In the genomic region with DNA sequence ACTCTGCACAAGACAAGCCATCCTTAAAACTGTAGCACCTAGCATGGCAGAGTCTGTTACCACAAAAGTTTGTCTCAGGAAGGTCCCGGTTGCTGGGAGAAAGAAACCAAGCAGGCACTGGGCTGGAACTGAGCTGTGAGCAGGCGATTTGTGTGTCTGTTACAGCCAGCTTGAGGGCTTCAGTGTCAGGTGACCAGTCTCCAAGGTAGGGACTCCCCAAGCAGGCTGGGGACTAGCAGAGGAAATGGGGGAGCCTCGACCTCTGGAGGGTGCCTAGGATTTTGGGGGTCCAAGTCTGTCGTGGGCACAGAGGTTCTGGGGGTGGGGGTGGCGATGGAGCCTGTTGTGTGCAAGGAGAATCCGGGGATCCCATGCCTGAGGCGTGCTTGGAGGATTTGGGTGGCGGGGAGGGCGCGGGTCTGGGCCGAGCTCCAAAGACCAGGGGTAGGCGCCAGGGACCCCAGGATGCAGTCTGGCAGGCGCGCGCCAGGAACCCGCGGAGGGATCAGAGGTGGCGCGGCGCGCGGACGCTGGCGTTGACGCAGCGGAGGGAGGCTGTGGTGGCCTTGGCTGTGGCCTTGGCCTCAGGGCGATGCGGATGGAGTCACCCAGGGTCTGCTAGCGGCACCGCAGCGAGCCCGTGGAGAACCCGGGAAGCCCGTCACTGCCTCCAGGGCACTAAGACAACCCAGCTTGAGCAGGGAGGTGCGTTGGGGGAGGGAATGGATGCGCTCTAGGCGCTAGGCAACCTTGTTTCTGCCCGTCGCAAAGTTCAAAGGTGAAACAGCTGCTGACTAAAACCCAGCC, we compare ENCODE assay signal across 8 mouse cellular contexts. TPM values are rescaled to one million over a fixed set of nuclear protein-coding genes. Genes with fewer than 3 reads are reported as not detected.
A peak's percentile ranks its signal among the peaks of the same experiment; 100 is the strongest.
DNase-seq lines count a peak whose midpoint lies in the region; ATAC-seq and TF ChIP-seq lines count a peak whose summit lies in the region.

TSS of gene Hrasls (plus strand) at position 91 of the 807 bp plus-strand sequence.

- DNase-seq in lung, embryonic 14.5 days = peak; percentile 64
- DNase-seq in lung, adult 18-20 months = no peak
- peak; percentile 9 for DNase-seq in heart, adult 8-10 months (ENCODE audit: low spot score)
- peak; percentile 67 for DNase-seq in kidney, adult 2 months

- no peak within 1 kb of the TSS for H3K27ac ChIP-seq in lung, embryonic 14.5 days (ENCODE audit: low read depth)
- H3K27ac ChIP-seq in embryonic facial prominence, embryonic 12.5 days = no peak within 1 kb of the TSS
- no peak within 1 kb of the TSS for H3K27ac ChIP-seq in kidney, adult 2 months (ENCODE audit: insufficient read depth, low read depth, low read length)
- H3K27ac ChIP-seq in limb, embryonic 12.5 days = no peak within 1 kb of the TSS
- no peak within 1 kb of the TSS for H3K27ac ChIP-seq in neural tube, embryonic 13.5 days (replicated peaks)

- no peaks in the 10 kb centered on the region for H3K9me3 ChIP-seq in lung, embryonic 14.5 days (ENCODE audit: low read depth, low read length)
- H3K9me3 ChIP-seq in embryonic facial prominence, embryonic 12.5 days = no peaks in the 10 kb centered on the region
- no peaks in the 10 kb centered on the region for H3K9me3 ChIP-seq in limb, embryonic 12.5 days
- H3K9me3 ChIP-seq in neural tube, embryonic 13.5 days = no peaks in the 10 kb centered on the region

- no peak for TF ChIP-seq POLR2A in kidney, adult 2 months (IDR thresholded peaks at IDR 0.05; ENCODE audit: low read depth, low read length)

- peak within 1 kb of the TSS; percentile 39 for H3K4me3 ChIP-seq in lung, embryonic 14.5 days (ENCODE audit: low read depth, low read length)
- peak within 1 kb of the TSS; percentile 49 for H3K4me3 ChIP-seq in embryonic facial prominence, embryonic 12.5 days
- peak within 1 kb of the TSS; percentile 19; the same call in 1 of the 2 replicates for H3K4me3 ChIP-seq in kidney, adult 2 months (ENCODE audit: insufficient read depth, low read depth, low read length)
- peak within 1 kb of the TSS; percentile 47 for H3K4me3 ChIP-seq in limb, embryonic 12.5 days (replicated peaks)
- peak within 1 kb of the TSS; percentile 46 for H3K4me3 ChIP-seq in neural tube, embryonic 13.5 days

- WGBS in lung, embryonic 14.5 days = 1% methylated on average over 39 of the region's 39 CpGs
- WGBS in embryonic facial prominence, embryonic 12.5 days = 2% methylated on average over 39 of the region's 39 CpGs
- 2% methylated on average over 39 of the region's 39 CpGs for WGBS in kidney, adult 2 months
- WGBS in limb, embryonic 12.5 days = 1% methylated on average over 39 of the region's 39 CpGs
- 2% methylated on average over 39 of the region's 39 CpGs for WGBS in neural tube, embryonic 13.5 days

- H3K9ac ChIP-seq in lung, embryonic 14.5 days = peak within 1 kb of the TSS; percentile 38; the same call in 1 of the 2 replicates
- peak within 1 kb of the TSS; percentile 62 for H3K9ac ChIP-seq in embryonic facial prominence, embryonic 12.5 days
- H3K9ac ChIP-seq in limb, embryonic 12.5 days (replicated peaks) = peak within 1 kb of the TSS; percentile 56
- H3K9ac ChIP-seq in neural tube, embryonic 13.5 days = peak within 1 kb of the TSS; percentile 70

- peaks cover 27% of the 10 kb centered on the region for H3K27me3 ChIP-seq in lung, embryonic 14.5 days (ENCODE audit: insufficient read depth, low read length)
- peaks cover 22% of the 10 kb centered on the region for H3K27me3 ChIP-seq in embryonic facial prominence, embryonic 12.5 days
- H3K27me3 ChIP-seq in kidney, adult 2 months (replicated peaks; ENCODE audit: control insufficient read depth, insufficient read depth, low read length) = no peaks in the 10 kb centered on the region
- H3K27me3 ChIP-seq in limb, embryonic 12.5 days = peaks cover 51% of the 10 kb centered on the region
- peaks cover 26% of the 10 kb centered on the region for H3K27me3 ChIP-seq in neural tube, embryonic 13.5 days

- TF ChIP-seq CTCF in lung, embryonic 14.5 days (IDR thresholded peaks at IDR 0.05; ENCODE audit: low read depth) = no peak
- TF ChIP-seq CTCF in kidney, adult 2 months (conservative IDR thresholded peaks at IDR 0.05; ENCODE audit: insufficient read depth, insufficient read length, low read depth, low read length) = no peak

- no peaks in the 10 kb centered on the region for H3K4me1 ChIP-seq in lung, embryonic 14.5 days (ENCODE audit: insufficient read depth)
- no peaks in the 10 kb centered on the region for H3K4me1 ChIP-seq in embryonic facial prominence, embryonic 12.5 days
- H3K4me1 ChIP-seq in kidney, adult 2 months (ENCODE audit: control insufficient read depth, insufficient read depth, low read length) = no peaks in the 10 kb centered on the region; the same call in 1 of the 2 replicates
- peaks cover 19% of the 10 kb centered on the region for H3K4me1 ChIP-seq in limb, embryonic 12.5 days (replicated peaks)
- peaks cover 17% of the 10 kb centered on the region for H3K4me1 ChIP-seq in neural tube, embryonic 13.5 days (replicated peaks)

- H3K36me3 ChIP-seq in lung, embryonic 14.5 days (ENCODE audit: insufficient read depth) = no peaks in the 10 kb centered on the region
- H3K36me3 ChIP-seq in embryonic facial prominence, embryonic 12.5 days = no peaks in the 10 kb centered on the region
- no peaks in the 10 kb centered on the region for H3K36me3 ChIP-seq in kidney, adult 2 months (ENCODE audit: control insufficient read depth, insufficient read depth, low read length)
- H3K36me3 ChIP-seq in limb, embryonic 12.5 days = no peaks in the 10 kb centered on the region
- H3K36me3 ChIP-seq in neural tube, embryonic 13.5 days = no peaks in the 10 kb centered on the region

- peak within 1 kb of the TSS; percentile 73 for H3K4me2 ChIP-seq in lung, embryonic 14.5 days
- peak within 1 kb of the TSS; percentile 94 for H3K4me2 ChIP-seq in embryonic facial prominence, embryonic 12.5 days (replicated peaks)
- H3K4me2 ChIP-seq in limb, embryonic 12.5 days = peak within 1 kb of the TSS; percentile 91
- H3K4me2 ChIP-seq in neural tube, embryonic 13.5 days = peak within 1 kb of the TSS; percentile 88

- peak; percentile 86 for ATAC-seq in lung, embryonic 14.5 days (ENCODE audit: insufficient read depth)
- peak; percentile 60; the same call in 1 of the 2 replicates for ATAC-seq in embryonic facial prominence, embryonic 12.5 days (ENCODE audit: insufficient number of reproducible peaks, insufficient read depth, low FRiP score, low TSS enrichment)
- ATAC-seq in limb, embryonic 12.5 days (ENCODE audit: insufficient number of reproducible peaks, insufficient read depth, low FRiP score, low TSS enrichment, low read depth) = peak; percentile 77
- peak; percentile 62 for ATAC-seq in neural tube, embryonic 13.5 days (ENCODE audit: low read depth)
- ATAC-seq in megakaryocyte-erythroid progenitor cell, adult 5-6 weeks (replicated peaks; ENCODE audit: low FRiP score, low TSS enrichment, poor library complexity, severe bottlenecking) = no peak

RNA-seq across cellular contexts. Expression of gene Hrasls, which starts in this region (rescaled TPM):
- polyA plus RNA-seq in lung, embryonic 14.5 days (2014; fragmentation: Nextera tagmentation; extraction: Ambion mirVana) = 0.12 and 0.41 TPM in 2 replicates
- 2.1 and 2.4 TPM in 2 replicates for polyA plus RNA-seq in embryonic facial prominence, embryonic 12.5 days (2016; fragmentation: Nextera tagmentation; extraction: Ambion mirVana)
- total RNA-seq in heart, adult 8-10 months (2022) = 10 to 100 TPM; 29.9 to 38.6 (median 31.2) TPM
- polyA plus RNA-seq in kidney, adult 2 months (2012; rRNA removed) = 2.2 and 2.9 TPM in 2 replicates
- polyA plus RNA-seq in limb, embryonic 12.5 days (2016; fragmentation: Nextera tagmentation; extraction: Ambion mirVana) = 1.1 and 2.0 TPM in 2 replicates
- polyA plus RNA-seq in neural tube, embryonic 13.5 days (2015; fragmentation: Nextera tagmentation; extraction: Ambion mirVana) = 1.5 and 2.5 TPM in 2 replicates
- total RNA-seq in megakaryocyte-erythroid progenitor cell, adult 5-6 weeks (2014; fragmentation: Nextera tagmentation) = not detected in 2 replicates
- not detected in 2 replicates for total RNA-seq in megakaryocyte-erythroid progenitor cell, adult 5-6 weeks (2017)

Comparison
In these comparisons a context has a peak if more than half of its experiments do, and no peak if none do; other contexts are left out.
1. RNA of gene Hrasls (total RNA-seq): 29.9 to 38.6 TPM in heart, adult 8-10 months; not detected in megakaryocyte-erythroid progenitor cell, adult 5-6 weeks; every median in the first group is over 10 times any median in the second.
2. Peak in DNase-seq, ATAC-seq, H3K4me3 ChIP-seq, H3K9ac ChIP-seq and H3K4me2 ChIP-seq in lung, embryonic 14.5 days; RNA of the gene not detected or under 1 TPM.
3. DNase-seq: peak in heart, adult 8-10 months (single experiment) and kidney, adult 2 months (single experiment); none in lung, adult 18-20 months (0 of 2).
4. Peak in every context shown above with its lines, with median percentiles within 50 percentile points of each other: H3K4me2 ChIP-seq, H3K4me3 ChIP-seq and H3K9ac ChIP-seq.